Mouse (Mus musculus) erythroid progenitor cell, adult 5-6 weeks (primary cell): ENCODE measurements around the gene Epha5. TPM values are rescaled to one million over a fixed set of nuclear protein-coding genes. Genes with fewer than 3 reads are reported as not detected.

Source experiments
- ATAC-seq: replicated peaks from 2 replicates; pipeline ENCODE4 v1.8.0; 2016; ENCODE audit warnings: moderate number of reproducible peaks, mild to moderate bottlenecking, moderate TSS enrichment, inconsistent platforms; ENCODE audit not compliant: poor library complexity, low FRiP score, severe bottlenecking
- total RNA-seq, 2 experiments: library from RNA; stranded (forward) in 1 of 2; stranded (reverse) in 1 of 2; fragments of 150-400 nt in 1 of 2; fragments of 186-747, 209-891 nt in 1 of 2; gene quantifications; 2 replicates each; pipeline versions ENCODE4 v1.2.3 to v1.2.4; 2015 to 2017; ENCODE audit warnings: low replicate concordance in 2 of 2

The Epha5 gene
- total RNA-seq (2015; ENCODE audit: low replicate concordance) (not detected in 2 replicates), total RNA-seq (2017; ENCODE audit: low replicate concordance) (0.13 TPM in 1 of 2 replicates, not detected in the other)

GRCm38 (mm10) chr5:84417062-84417879 lies at the start of gene Epha5:
Epha5 (minus strand) TSS chr5:84417382.
- ATAC-seq: no peak

- no peak for ATAC-seq
Observed at GRCm38 (mm10) chr5:84456216-84456615, 39.0 kb upstream of the Epha5 start.

- ATAC-seq: no peak
Observed at GRCm38 (mm10) chr5:84454641-84455040, 37.5 kb upstream of the Epha5 start.

- no peak for ATAC-seq
Observed at GRCm38 (mm10) chr5:84453839-84454238, 36.7 kb upstream of the Epha5 start.

GRCm38 (mm10) chr5:84440232-84440631 lies 23.1 kb upstream of the Epha5 start:
- ATAC-seq: no peak

GRCm38 (mm10) chr5:84415961-84416821 lies 991 bp downstream of the Epha5 start:
- ATAC-seq: no peak

GRCm38 (mm10) chr5:84414931-84415431 lies 2.2 kb downstream of the Epha5 start:
- no peak for ATAC-seq

- no peak for ATAC-seq
Observed at GRCm38 (mm10) chr5:84413026-84413425, 4.2 kb downstream of the Epha5 start.

- ATAC-seq: no peak
Observed at GRCm38 (mm10) chr5:84408370-84408769, 8.8 kb downstream of the Epha5 start.

- no peak for ATAC-seq
Observed at GRCm38 (mm10) chr5:84397085-84397484, 20.1 kb downstream of the Epha5 start.

- ATAC-seq: no peak
Observed at GRCm38 (mm10) chr5:84365334-84365733, 51.8 kb downstream of the Epha5 start.

- ATAC-seq: no peak
Observed at GRCm38 (mm10) chr5:84359430-84359829, 57.8 kb downstream of the Epha5 start.

- ATAC-seq: no peak
Observed at GRCm38 (mm10) chr5:84353069-84353468, 64.1 kb downstream of the Epha5 start.

- no peak for ATAC-seq
Observed at GRCm38 (mm10) chr5:84346728-84347499, 70.3 kb downstream of the Epha5 start.

GRCm38 (mm10) chr5:84335834-84336465 lies 81.2 kb downstream of the Epha5 start:
- ATAC-seq: no peak

- ATAC-seq: no peak
Observed at GRCm38 (mm10) chr5:84334481-84334880, 82.7 kb downstream of the Epha5 start.

GRCm38 (mm10) chr5:84331631-84332030 lies 85.6 kb downstream of the Epha5 start:
- ATAC-seq: no peak

- ATAC-seq: no peak
Observed at GRCm38 (mm10) chr5:84320553-84320952, 96.6 kb downstream of the Epha5 start.

- ATAC-seq: no peak
Observed at GRCm38 (mm10) chr5:84320138-84320537, 97.0 kb downstream of the Epha5 start.
